Mouse (Mus musculus) 3T3-L1 (cell line): ENCODE measurements around the gene Hsd3b7.
"Not testable (repeated sequence)": the region's sequence is repeated elsewhere in the genome, so short reads cannot be mapped to it uniquely, and the experiment has no call there.

Experiments
- DNase-seq: peaks from one replicate; pipeline ENCODE4 v3.0.0-alpha.2; 2015; ENCODE audit warnings: low read depth, low spot score

Gene Hsd3b7

DNA sequence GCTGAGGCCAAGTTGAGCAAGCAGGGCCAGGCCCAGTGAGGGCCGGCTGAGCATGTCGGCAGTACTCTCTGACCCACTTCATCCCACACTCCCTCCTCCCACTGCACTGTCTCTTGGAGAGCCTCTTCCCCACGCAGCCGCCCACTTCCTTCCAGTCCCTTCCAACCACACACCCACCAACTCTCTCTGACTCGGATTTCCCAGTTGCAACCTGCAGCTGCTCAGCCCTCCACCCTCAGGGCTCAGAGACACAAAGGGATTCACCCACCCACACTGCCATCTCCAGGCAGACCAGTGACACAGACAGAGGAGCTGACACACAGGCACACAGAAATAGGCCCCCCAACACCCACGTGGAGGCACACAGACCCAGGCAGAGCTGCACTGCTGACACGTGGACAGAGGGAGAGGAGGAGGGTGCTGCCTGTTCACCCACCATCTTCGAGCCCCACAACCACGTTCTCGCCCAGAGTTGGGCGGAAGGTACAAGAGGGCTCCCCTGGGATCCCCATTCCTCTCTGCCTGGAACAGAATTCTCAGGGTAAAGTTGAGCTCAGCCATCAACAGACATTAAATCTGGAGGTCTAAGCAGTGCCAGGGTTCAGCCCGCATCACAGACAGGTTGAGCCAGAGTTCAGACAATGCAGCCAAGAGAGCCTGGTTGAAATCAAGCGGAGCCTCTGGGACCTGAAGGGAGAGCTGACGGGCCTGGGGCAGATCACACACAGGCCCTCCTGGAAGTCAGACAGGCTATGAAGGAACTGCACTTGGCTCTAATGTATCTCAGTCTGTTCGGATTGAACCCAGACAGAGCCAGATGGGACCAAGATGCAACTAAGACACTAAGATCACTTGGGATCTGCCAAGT is 15.8 kb downstream of the Hsd3b7 start:
- peak; percentile 40 for DNase-seq

DNA sequence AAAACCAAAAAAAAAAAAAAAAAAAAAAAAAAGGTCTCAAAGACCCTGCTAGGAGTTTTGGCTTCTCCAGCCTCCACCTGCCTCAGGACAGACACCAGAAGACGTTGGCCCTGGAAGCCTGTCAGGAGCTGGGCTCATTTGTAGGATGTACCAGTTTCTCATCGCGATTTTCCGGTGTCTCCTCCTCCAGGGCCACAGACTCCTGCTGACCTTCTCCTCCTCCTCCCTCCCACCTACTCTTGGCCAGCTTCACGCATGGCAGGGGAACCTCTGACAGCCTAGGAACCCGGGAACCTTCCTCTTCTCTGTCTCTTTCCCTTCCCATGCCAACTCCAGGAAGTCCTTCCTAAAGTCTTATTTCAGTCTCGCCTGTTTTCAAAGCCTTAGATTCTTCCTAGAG is 16.6 kb downstream of the Hsd3b7 start:
- DNase-seq: no peak

DNA sequence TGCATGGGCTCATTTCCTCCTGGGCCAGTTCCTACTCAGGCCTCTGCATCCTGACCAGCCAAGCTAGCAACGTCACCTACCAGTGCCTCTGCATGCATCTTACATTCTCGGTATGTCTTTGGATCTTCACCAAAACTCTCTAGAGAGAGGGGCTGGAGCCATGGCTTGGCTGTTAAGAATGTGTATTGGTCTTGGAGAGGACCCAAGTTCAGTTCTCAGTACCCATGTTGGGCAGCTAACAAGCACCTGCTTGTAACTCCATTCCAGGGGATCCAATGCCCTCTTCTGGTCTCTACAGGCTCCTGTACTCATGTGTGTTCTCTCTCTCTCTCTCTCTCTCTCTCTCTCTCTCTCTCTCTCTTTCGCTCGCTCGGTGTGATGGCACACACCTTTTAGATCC is 17.4 kb downstream of the Hsd3b7 start:
- DNase-seq: no peak

DNA sequence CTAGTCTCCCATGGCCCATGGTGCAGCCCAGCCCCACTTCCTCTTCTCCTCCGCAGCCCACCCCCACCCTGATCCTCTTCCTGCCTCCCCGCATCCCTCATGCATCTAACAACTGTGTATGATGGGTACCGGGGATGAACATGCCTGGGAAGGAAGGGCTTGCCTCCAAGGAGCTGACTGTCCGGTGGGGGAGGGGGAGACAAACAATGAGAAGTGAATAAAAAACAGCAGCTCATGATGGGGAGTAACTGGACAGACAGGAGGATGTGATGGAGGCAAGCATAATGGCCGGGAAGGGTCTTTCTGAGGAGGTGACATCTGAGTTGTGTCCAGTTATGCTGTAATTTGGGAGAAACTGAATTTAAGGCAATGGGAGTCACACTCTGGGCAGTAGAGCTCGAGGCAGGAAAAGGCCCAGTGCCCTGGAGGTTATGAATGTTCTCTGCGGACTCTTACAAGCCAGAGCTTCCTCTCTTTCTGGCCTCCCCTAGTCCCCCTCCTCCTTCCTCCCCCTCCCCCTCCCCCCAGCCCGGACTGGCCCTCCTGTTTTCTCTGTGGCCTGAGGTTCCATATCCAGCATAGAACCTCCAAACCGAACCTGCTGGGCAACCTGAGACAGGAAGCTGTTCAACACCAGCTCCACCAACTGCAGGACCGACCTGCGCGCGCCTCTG is 20.6 kb downstream of the Hsd3b7 start:
- DNase-seq: no peak

DNA sequence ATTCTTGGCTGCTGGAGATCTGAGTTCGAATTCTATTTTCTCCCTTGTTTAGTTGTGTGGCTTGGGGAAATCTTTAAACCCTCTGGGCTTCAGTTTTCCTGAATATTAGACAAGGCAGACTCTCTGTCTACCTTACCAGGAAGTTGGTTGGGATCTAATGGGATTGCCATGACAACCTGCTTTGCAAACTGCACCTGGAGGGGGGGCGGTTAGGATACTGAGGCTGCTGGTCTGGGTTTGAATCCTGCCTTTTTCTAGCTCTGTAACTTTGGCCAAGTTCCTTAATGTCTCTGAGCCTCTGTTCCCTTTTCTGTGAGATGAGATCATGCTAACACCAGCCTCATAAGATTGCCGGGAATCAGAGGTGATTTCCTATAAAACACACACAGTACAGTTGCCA is 22.1 kb downstream of the Hsd3b7 start:
- no peak for DNase-seq

DNA sequence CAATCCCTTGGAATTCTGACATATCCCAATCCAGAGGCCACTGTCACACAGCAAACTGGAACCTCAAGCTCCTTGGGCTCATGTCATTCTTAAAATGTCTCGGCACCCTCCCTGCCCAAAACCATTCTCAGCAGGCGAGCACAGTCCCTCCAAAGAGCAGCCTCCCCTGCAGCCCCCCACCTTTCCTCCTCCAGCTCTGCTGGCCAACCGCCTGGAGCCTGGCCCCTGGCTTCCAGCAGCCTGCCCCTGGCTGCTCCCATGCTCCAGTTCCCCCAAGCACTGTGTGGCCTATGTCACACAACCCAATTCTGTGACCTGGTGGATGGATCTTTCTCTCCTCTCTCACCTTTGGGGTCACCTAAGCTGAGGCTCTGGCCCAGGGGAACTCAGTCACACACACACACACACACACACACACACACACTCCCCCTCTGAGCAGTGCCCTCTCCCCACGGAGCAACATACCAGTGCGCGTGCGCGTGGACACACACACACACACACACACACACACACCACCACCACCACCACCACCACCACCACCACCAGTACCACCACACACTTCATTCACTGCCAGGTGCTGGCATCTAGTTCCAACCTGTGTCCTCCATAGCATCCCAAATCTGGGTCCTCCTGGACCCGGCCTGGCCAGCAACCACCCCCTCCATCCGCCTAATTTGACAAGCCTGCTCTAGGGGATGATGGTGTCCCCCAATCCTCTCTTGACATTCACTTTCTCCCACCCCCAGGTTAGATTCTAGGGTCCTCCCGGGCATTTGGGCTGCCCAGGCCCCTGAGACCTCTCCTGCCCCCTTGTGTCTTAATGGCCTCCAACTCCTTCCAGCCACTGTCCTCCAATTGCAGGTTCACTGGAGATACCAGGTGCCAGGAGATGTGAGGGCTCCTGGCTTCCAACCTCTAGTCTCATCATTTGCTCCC is 23.1 kb downstream of the Hsd3b7 start:
- no peak for DNase-seq

DNA sequence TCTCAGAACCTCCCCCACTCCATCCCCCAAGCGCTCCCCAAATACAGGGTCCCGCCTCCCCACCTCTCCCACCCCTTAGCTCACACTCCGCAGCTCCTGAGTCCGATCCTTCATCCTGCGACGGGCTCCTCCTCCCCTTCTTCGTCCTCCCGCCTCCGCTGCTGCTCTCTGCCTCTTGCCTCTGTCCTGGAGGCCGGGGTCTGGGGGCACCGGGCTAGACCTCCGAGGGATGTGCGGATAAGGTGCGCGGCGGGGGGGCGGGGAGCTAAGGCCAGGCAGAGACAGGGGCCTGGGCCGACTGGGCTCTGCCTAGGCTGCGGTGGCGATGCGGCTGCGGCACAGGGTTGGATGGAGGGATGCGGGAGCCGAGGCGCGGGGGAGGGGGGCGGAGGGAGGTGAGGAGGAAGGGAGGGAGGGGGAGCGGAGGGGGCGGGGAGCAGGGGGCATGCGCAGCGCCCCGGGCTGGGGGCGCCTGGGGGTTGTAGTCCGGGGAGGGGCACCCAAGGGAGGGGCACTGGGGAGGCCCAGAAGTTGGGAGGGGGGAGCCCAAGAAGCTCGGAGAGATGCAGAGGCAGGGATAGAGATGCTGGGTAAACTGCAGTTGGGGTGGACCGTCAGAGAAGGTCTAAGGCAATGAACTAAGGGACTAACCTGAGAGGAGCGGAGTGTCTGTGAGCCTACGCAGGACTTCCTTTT is 23.9 kb downstream of the Hsd3b7 start, which contains the start of the genes Stx4a and Stx1b:
Gene Stx4a, plus strand, starts transcription at position 119 of the 696 bp plus-strand sequence.
Gene Stx1b, minus strand, starts transcription at position 374 of the 696 bp plus-strand sequence.
- DNase-seq: no peak

DNA sequence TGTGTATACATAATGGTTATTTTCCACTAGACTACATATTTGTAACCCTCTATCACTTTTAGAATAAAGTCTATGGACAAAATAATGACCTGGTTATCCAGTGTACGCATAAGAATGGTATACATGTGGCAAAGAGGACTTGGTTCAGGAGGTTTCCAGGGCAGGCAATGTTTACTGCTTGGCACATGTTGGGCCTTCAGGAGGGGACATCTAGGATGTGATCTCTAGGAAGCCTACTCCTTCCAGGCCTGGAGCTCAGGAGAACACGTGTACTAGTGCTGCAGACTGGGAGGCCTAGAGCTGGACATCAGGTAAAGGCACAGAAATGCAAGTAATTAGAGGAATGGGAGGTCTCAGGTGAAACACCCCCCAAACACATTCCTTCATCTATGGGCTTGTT is 35.1 kb downstream of the Hsd3b7 start:
- no peak for DNase-seq

DNA sequence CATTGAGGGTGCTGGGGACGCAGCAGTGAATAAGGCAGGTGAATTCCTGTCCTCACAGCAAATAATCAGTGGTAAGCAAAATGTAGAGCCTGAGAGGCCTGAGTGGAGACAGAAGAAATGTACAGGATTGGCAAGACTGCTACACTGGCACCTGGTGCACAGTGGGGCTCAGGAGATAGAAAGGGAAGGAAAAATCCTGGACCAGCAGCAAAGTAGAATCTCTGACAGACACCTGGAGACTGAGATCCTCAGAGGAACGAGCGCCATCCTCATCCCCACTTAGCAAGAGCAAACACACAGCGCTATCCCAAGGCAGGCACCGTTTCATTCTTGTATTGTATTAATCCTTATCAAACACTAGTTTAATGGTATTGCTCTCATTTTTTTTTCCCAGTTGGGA is 37.1 kb downstream of the Hsd3b7 start:
- no peak for DNase-seq

DNA sequence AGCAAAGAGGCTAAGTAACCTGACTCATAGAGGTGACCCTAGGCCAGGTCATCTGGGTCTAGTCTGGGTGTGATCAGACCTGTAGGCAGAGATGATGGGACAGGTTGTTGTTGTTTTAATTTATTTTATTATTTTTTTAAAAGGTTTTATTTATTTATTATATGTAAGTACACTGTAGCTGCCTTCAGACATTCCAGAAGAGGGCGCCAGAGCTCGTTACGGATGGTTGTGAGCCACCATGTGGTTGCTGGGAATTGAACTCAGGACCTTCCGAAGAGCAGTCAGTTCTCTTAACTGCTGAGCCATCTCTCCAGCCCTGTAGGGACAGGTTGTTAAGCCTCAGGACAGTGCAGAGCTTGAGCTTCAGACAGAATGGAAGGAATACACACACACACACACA is 37.5 kb downstream of the Hsd3b7 start:
- DNase-seq: not testable (repeated sequence)

DNA sequence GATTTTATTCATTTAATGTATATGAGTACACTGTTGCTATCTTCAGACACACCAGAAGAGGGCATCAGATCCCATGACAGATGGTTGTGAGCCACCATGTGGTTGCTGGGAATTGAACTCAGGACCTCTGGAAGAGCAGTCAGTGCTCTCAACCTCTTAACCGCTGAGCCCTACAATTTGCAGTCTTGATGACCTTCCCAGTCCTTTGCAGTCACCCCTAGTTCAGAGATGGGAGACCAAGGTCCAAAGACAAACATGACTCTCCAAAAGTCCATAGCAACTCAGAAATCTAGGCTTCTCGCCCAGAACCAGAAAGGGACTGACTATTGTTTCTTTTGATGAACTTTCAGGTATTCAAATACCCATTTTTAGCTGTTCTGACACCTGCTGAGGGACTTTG is 39.6 kb downstream of the Hsd3b7 start:
- not testable (repeated sequence) for DNase-seq

DNA sequence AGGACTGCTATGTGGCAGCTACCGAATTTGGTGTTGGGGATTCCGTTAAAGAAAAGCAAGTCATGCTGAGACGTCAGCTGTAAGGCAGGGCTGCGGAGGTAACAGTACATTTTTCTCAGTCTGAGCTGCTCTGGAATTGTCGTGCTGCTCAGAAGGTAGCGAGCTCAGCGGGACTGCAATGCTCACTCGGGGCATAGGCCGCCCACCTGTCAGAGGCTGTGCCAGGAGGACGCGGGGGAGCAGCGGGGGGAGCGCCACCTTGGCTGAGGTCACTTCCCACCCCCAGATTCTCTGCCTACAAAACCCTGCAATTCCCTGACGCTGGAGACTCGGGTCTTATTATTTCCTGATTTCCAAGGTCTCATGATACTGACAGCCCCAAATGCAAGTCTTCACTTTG is 40.5 kb downstream of the Hsd3b7 start:
- no peak for DNase-seq

DNA sequence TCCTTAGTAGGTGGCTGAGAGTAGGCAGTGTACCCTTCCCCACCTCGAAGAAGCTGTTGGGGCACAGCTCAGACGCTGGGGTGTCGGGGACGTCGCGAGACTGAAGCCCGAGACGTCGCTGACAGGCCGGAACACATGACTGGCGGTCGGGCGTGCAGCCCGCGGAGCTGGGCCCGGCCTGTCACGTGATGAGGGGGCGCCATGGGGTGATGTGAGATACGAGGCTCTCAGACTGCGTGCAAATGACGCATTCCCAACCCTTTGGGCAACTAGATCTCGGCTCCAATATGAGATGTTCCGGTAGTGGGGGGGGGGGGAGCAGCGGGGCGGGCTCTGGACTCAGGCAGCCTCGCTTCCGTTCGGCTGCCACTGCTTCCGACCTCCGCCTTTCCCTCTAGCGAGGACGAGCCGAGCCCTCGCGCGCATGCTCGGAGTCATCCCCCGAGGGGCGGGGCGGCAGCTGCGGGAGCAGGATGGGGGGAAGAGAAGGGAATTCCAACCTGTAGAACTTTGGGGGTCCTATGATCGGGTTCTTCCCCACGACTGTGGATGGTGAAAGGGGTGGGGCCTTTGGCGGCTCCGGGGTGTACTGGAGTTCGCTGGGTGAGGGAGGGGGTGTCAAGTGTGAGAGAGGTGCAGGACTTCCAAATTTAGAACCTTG is 41.1 kb downstream of the Hsd3b7 start:
- DNase-seq: peak; percentile 90

DNA sequence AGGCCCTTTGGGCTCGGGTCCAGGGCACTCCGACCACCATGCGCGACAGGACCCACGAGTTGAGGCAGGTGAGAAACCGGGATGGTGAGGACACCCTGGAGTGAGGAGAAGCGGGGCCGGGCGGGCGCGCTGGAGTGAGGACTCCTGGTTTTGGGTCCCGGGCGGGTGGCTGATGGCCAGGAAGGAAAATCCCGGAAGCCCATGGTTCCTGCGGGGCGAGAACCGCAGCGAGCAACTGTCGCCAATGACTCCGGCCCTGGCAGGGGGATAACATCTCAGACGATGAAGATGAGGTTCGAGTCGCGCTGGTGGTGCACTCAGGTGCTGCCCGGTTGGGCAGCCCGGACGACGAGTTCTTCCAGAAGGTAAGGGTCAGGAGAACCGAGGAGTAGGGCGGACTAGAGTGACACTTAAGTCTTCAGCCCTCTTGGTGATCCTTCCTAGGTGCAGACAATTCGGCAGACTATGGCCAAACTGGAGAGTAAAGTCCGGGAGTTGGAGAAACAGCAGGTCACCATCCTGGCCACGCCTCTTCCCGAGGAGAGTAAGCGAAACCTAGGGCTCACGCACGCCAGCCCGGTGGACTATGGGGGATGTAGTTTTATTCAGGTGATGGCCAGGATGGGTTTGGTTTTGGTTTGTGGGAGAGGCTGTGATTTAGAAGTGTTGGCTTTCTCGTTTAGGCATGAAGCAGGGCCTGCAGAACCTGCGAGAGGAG is 41.8 kb downstream of the Hsd3b7 start:
- DNase-seq: peak; percentile 89

DNA sequence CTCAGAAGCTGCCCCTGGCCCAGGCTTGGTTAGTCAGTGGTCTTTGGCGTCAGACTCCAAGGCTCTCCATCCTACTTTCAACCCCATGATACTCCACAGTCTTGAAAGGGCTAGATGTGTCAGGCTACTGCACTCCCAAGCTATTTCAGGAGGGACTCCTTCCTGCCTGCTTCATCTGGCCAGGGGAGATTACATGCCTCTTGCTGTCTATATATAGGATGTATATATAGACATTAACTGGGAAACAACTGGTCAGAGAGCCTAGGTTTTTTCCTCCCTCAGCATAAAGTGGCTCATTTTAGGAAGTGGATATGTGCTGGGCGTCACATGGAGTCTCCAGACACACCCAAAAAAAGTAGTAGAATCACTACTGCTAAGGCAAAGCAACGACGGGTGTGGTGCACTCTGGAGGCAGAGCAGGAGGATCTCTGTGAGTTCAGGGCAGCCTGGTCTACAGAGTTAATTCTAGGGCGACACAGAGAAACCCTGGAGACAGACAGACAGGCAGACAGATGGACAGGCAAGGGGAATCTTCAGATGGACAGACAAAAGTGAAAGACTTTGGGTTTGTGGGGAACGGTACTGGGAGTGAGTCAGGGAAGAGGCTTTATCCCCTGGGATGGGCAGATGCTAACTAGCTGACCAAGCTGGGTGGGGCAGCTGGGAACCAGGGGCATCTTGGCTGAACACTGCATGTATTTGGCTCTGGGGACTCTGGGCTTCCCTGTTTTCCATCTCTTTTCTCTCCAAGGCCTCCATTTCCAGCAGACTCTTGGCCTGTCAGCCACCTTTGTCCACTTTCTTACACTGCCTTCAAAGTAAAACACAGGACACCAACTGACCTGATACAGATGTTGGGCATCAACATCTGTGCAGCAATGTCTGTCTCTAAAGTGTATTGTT is 49.8 kb downstream of the Hsd3b7 start:
- DNase-seq: peak; percentile 78

DNA sequence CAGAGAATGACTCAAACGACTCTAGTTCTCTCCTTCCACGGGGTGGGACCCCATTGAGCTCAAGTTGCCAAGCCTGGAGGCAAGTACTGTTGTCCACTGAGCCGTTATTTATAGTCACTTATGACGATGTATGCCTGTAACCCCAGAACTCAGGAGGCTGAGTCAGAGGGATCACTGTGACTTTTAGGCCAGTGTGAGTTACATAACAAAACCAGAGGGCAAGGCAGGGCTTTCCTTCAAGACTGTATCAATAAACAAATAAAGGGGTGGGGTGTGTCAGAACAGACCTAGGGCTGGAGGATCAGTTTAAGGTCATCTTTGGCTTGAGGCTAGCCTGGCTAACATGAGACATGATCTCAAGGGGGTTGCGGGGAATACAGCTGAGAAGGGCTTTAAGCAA is 50.5 kb downstream of the Hsd3b7 start:
- peak; percentile 88 for DNase-seq
